Mouse (Mus musculus): ENCODE results near the gene Dll1. TPM values are rescaled to one million over a fixed set of nuclear protein-coding genes. Genes with fewer than 3 reads are reported as not detected.

Gene Dll1
- polyA plus RNA-seq, 1 experiment from 2014 or later: 13.5 TPM

- WGBS: 41% methylated on average over 7 of the region's 7 CpGs
- H3K4me3 ChIP-seq (ENCODE audit: low read depth, low read length): no peak overlapping the region
- H3K36me3 ChIP-seq (ENCODE audit: control insufficient read depth, insufficient read depth, low read length): no peaks in the 10 kb centered on the region
- H3K4me2 ChIP-seq (replicated peaks; ENCODE audit: low read depth, low read length): no peak overlapping the region
- no peaks in the 10 kb centered on the region for H3K27me3 ChIP-seq (ENCODE audit: control insufficient read depth, insufficient read depth, low read length)
- H3K9me3 ChIP-seq (ENCODE audit: control insufficient read depth, low read depth, low read length): no peaks in the 10 kb centered on the region
- no peak overlapping the region for H3K27ac ChIP-seq (ENCODE audit: low read length)
- H3K4me1 ChIP-seq (ENCODE audit: control insufficient read depth, insufficient read depth, low read length): peaks cover 26% of the 10 kb centered on the region
- no peak overlapping the region for H3K9ac ChIP-seq (replicated peaks; ENCODE audit: low read depth, low read length)
- ATAC-seq (ENCODE audit: insufficient number of reproducible peaks, insufficient read depth, low FRiP score, low read depth): no peak
These were observed 5.4 kb upstream of the Dll1 start for GRCm38 (mm10) chr17:15381869-15382660.

DNA sequence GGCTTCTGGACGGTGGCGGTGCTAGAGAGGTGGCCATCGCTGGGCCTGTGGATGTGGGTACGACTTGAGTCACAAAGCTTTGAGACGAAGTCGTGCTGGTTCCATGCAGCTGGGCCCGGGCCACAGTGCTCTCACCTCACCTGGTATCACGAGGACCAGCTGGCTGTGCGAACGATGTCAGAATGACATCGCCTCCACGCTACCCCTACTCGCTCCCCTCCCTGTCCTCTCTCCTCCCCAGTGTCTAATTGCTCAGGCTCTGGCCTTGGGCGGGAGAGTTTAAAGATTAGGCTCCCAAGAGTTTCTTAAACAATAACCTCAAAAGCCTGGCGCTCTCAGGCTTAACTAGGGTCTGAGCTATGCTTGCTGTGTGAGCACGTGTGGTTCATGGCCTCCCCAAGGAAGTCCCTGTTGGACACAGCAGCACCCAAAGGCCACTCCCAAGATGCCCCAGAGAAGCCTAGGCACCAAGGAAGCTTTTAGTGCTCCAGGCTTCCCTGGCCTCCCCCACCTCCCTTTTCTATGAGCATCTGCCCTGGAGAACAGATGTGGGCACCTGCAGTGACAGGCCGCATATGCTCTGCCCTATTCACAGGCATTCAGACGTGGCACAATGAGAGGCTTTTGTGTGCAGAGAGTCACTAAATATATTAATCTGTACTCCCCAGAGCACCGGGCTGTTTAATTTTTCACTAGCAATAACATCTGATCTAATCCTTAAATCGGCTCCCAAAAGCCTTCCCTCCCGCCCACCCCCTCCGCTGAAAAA lies 4.6 kb upstream of the Dll1 start:
- no peaks in the 10 kb centered on the region for H3K9me3 ChIP-seq (ENCODE audit: control insufficient read depth, low read depth, low read length)
- ATAC-seq (ENCODE audit: insufficient number of reproducible peaks, insufficient read depth, low FRiP score, low read depth): peak; percentile 10; the same call in 1 of the 2 replicates
- peaks cover 31% of the 10 kb centered on the region for H3K4me1 ChIP-seq (ENCODE audit: control insufficient read depth, insufficient read depth, low read length)
- no peaks in the 10 kb centered on the region for H3K36me3 ChIP-seq (ENCODE audit: control insufficient read depth, insufficient read depth, low read length)
- H3K4me2 ChIP-seq (replicated peaks; ENCODE audit: low read depth, low read length): peak overlapping the region; percentile 58
- H3K4me3 ChIP-seq (ENCODE audit: low read depth, low read length): peak overlapping the region; percentile 33
- H3K27ac ChIP-seq (ENCODE audit: low read length): peak overlapping the region; percentile 11; the same call in 1 of the 2 replicates
- no peak overlapping the region; the same call in 1 of the 2 replicates for H3K9ac ChIP-seq (replicated peaks; ENCODE audit: low read depth, low read length)
- WGBS: 10% methylated on average over 22 of the region's 22 CpGs
- H3K27me3 ChIP-seq (ENCODE audit: control insufficient read depth, insufficient read depth, low read length): no peaks in the 10 kb centered on the region

GRCm38 (mm10) chr17:15380641-15381051 lies 4.0 kb upstream of the Dll1 start:
- H3K4me2 ChIP-seq (replicated peaks; ENCODE audit: low read depth, low read length): peak overlapping the region; percentile 58
- WGBS: under 1% methylated on average over 27 of the region's 27 CpGs
- ATAC-seq (ENCODE audit: insufficient number of reproducible peaks, insufficient read depth, low FRiP score, low read depth): 0 out of 2 replicates have a peak, but pooled peaks have one; percentile 33
- no peaks in the 10 kb centered on the region for H3K9me3 ChIP-seq (ENCODE audit: control insufficient read depth, low read depth, low read length)
- no peaks in the 10 kb centered on the region for H3K27me3 ChIP-seq (ENCODE audit: control insufficient read depth, insufficient read depth, low read length)
- no peak overlapping the region; the same call in 1 of the 2 replicates for H3K9ac ChIP-seq (replicated peaks; ENCODE audit: low read depth, low read length)
- no peak overlapping the region for H3K27ac ChIP-seq (ENCODE audit: low read length)
- H3K36me3 ChIP-seq (ENCODE audit: control insufficient read depth, insufficient read depth, low read length): no peaks in the 10 kb centered on the region
- peaks cover 31% of the 10 kb centered on the region for H3K4me1 ChIP-seq (ENCODE audit: control insufficient read depth, insufficient read depth, low read length)
- peak overlapping the region; percentile 33 for H3K4me3 ChIP-seq (ENCODE audit: low read depth, low read length)

DNA sequence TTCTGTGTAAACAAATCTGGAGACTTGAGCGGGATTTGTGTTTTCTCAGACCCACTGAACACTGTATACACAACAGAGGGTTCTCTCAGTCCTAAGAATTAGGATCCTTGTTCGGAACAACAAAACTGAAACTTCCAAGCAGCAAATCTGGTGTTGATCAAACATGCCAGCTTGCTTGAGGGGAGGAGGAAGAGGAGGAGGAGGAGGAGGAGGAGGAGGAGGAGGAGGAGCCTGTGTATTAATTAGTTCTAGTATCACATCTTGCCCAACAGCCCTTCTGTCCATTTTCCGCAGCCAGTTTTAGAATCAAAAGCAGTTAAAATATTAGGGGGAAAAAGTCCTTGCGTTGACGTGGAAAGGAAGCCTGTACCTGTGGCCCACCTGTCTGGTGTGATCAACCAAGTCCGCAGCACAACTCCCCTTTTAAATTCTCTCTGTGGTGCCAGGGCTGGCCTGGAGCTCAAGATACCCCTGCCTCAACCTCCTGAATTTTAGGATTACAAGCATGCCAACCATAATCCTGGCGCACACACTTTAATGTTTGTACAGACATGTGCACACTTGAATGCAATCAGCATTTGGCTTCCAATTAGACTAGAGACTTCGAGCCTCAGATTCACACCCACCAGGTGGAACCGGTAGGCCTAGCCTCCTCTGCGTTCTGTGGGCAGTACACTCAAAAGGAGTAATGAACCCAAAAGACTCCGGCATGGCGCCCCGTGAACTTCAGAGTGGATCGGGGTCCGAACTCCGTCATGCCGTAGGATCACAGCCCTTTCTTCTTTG lies 3.3 kb upstream of the Dll1 start:
- H3K27me3 ChIP-seq (ENCODE audit: control insufficient read depth, insufficient read depth, low read length): no peaks in the 10 kb centered on the region
- no peak for ATAC-seq (ENCODE audit: insufficient number of reproducible peaks, insufficient read depth, low FRiP score, low read depth)
- H3K9ac ChIP-seq (replicated peaks; ENCODE audit: low read depth, low read length): no peak overlapping the region
- no peaks in the 10 kb centered on the region for H3K9me3 ChIP-seq (ENCODE audit: control insufficient read depth, low read depth, low read length)
- peak overlapping the region; percentile 33 for H3K4me3 ChIP-seq (ENCODE audit: low read depth, low read length)
- H3K4me1 ChIP-seq (ENCODE audit: control insufficient read depth, insufficient read depth, low read length): peaks cover 34% of the 10 kb centered on the region
- WGBS: 14% methylated on average over 17 of the region's 17 CpGs
- no peak overlapping the region for H3K27ac ChIP-seq (ENCODE audit: low read length)
- H3K36me3 ChIP-seq (ENCODE audit: control insufficient read depth, insufficient read depth, low read length): no peaks in the 10 kb centered on the region
- peak overlapping the region; percentile 58 for H3K4me2 ChIP-seq (replicated peaks; ENCODE audit: low read depth, low read length)

DNA sequence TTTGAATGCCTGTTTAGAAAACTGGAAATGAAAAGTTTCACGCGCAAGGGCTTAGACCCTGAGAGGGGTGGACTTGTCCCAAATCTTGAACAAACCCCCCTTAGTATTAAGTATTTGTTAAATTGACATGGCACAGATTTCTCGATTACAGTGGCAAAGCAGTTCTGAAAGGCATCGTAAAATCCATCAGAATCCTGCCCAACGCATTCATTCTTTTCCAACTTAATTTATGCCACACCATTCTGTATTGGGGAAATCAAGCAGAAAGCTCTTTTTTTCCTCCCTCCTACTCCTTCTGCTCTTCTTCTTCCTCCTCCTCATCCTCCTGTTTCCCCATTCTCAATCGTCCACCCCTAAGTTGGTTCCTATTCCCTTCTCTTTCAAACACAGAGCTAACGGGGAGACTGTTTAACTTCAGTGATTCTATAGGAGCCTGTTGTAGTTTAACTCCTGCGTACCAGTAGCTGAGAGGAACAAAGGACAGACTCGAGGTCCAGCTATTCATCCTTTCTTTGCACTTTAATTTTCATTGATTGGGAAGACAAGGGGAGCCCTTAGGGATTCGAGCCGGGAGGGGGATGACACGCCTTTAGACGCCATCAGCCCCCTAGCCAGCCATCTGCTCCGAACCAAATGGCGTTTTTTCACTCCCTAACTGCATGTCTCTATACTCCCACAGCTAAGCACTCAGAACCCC lies 1.9 kb upstream of the Dll1 start:
- 15% methylated on average over 15 of the region's 15 CpGs for WGBS
- no peak for ATAC-seq (ENCODE audit: insufficient number of reproducible peaks, insufficient read depth, low FRiP score, low read depth)
- H3K27ac ChIP-seq (ENCODE audit: low read length): no peak overlapping the region
- no peak overlapping the region for H3K4me2 ChIP-seq (replicated peaks; ENCODE audit: low read depth, low read length)
- H3K4me1 ChIP-seq (ENCODE audit: control insufficient read depth, insufficient read depth, low read length): peaks cover 40% of the 10 kb centered on the region
- H3K9me3 ChIP-seq (ENCODE audit: control insufficient read depth, low read depth, low read length): no peaks in the 10 kb centered on the region
- H3K36me3 ChIP-seq (ENCODE audit: control insufficient read depth, insufficient read depth, low read length): no peaks in the 10 kb centered on the region
- no peak overlapping the region for H3K9ac ChIP-seq (replicated peaks; ENCODE audit: low read depth, low read length)
- 0 out of 2 replicates have a peak, but pooled peaks cover 7% of the 10 kb centered on the region for H3K27me3 ChIP-seq (ENCODE audit: control insufficient read depth, insufficient read depth, low read length)
- no peak overlapping the region for H3K4me3 ChIP-seq (ENCODE audit: low read depth, low read length)

GRCm38 (mm10) chr17:15377901-15378300 lies 1.2 kb upstream of the Dll1 start:
- H3K36me3 ChIP-seq (ENCODE audit: control insufficient read depth, insufficient read depth, low read length): no peaks in the 10 kb centered on the region
- no peak overlapping the region; the same call in 1 of the 2 replicates for H3K4me2 ChIP-seq (replicated peaks; ENCODE audit: low read depth, low read length)
- H3K4me1 ChIP-seq (ENCODE audit: control insufficient read depth, insufficient read depth, low read length): peaks cover 40% of the 10 kb centered on the region
- no peak overlapping the region for H3K9ac ChIP-seq (replicated peaks; ENCODE audit: low read depth, low read length)
- no peak overlapping the region for H3K27ac ChIP-seq (ENCODE audit: low read length)
- H3K27me3 ChIP-seq (ENCODE audit: control insufficient read depth, insufficient read depth, low read length): 0 out of 2 replicates have a peak, but pooled peaks cover 7% of the 10 kb centered on the region
- H3K4me3 ChIP-seq (ENCODE audit: low read depth, low read length): no peak overlapping the region
- no peak; the same call in 1 of the 2 replicates for ATAC-seq (ENCODE audit: insufficient number of reproducible peaks, insufficient read depth, low FRiP score, low read depth)
- H3K9me3 ChIP-seq (ENCODE audit: control insufficient read depth, low read depth, low read length): no peaks in the 10 kb centered on the region
- 0% methylated on average over 1 of the region's 1 CpGs for WGBS

- Histone ChIP-seq H3K9me3 (ENCODE audit: control insufficient read depth, low read depth, low read length) (no peaks in the 10 kb centered on the region), H3K4me1 (ENCODE audit: control insufficient read depth, insufficient read depth, low read length) (peaks cover 45% of the 10 kb centered on the region), H3K27me3 (ENCODE audit: control insufficient read depth, insufficient read depth, low read length) (0 out of 2 replicates have a peak, but pooled peaks cover 7% of the 10 kb centered on the region), H3K9ac (replicated peaks; ENCODE audit: low read depth, low read length) (peak overlapping the region; percentile 78), H3K4me2 (replicated peaks; ENCODE audit: low read depth, low read length) (peak overlapping the region; percentile 91), H3K27ac (ENCODE audit: low read length) (peak overlapping the region; percentile 75), H3K4me3 (ENCODE audit: low read depth, low read length) (peak overlapping the region; percentile 69), H3K36me3 (ENCODE audit: control insufficient read depth, insufficient read depth, low read length) (no peaks in the 10 kb centered on the region)
- peak; percentile 24 for ATAC-seq (ENCODE audit: insufficient number of reproducible peaks, insufficient read depth, low FRiP score, low read depth)
- WGBS: under 1% methylated on average over 69 of the region's 69 CpGs
These were observed 775 bp downstream of the Dll1 start for GRCm38 (mm10) chr17:15375701-15376493.

Data from stomach, embryonic 14.5 days (tissue).